Mouse (Mus musculus) forebrain, embryonic 14.5 days (tissue): ENCODE measurements around the gene Fmo3. TPM values are rescaled to one million over a fixed set of nuclear protein-coding genes. Genes with fewer than 3 reads are reported as not detected.

ENCODE experiments used
- ATAC-seq: fragments of 200-750 bp; cut with Nextera tagmentation; 2 replicates; pipeline ENCODE4 v1.8.0; 2017; ENCODE audit warnings: mild to moderate bottlenecking, moderate library complexity
- DNase-seq: peaks from one replicate; pipeline ENCODE4 v3.0.0-alpha.2; 2015; ENCODE audit warnings: low spot score
- H3K27ac ChIP-seq: fragments of 300-500 bp; sonication (generic); 2 replicates; pipeline ENCODE4 v1.5.1; 2014; ENCODE audit warnings: low read depth, mild to moderate bottlenecking, control low read depth, low read length, moderate library complexity
- H3K27me3 ChIP-seq: fragments of 300-500 bp; sonication (generic); replicated peaks from 2 replicates; pipeline ENCODE4 v1.6.1; 2014; ENCODE audit warnings: low read length, control low read depth, mixed read lengths; ENCODE audit not compliant: control insufficient read depth, insufficient read depth
- H3K36me3 ChIP-seq: fragments of 300-500 bp; sonication (generic); 2 replicates; pipeline ENCODE4 v1.6.1; 2014; ENCODE audit warnings: low read length, control low read depth; ENCODE audit not compliant: control insufficient read depth, insufficient read depth
- H3K4me1 ChIP-seq: fragments of 300-500 bp; sonication (generic); 2 replicates; pipeline ENCODE4 v1.6.1; 2014; ENCODE audit warnings: antibody characterized with exemption, low read length, control low read depth; ENCODE audit not compliant: control insufficient read depth, insufficient read depth
- H3K4me2 ChIP-seq: fragments of 300-500 bp; sonication (generic); 2 replicates; pipeline ENCODE4 v1.6.1; 2014; ENCODE audit warnings: mild to moderate bottlenecking, control low read depth, low read length
- H3K4me3 ChIP-seq: fragments of 300-500 bp; sonication (generic); 2 replicates; pipeline ENCODE4 v1.5.1; 2014; ENCODE audit warnings: low read depth, low read length, control low read depth
- H3K9ac ChIP-seq: fragments of 300-500 bp; sonication (generic); 2 replicates; pipeline ENCODE4 v1.6.1; 2014; ENCODE audit warnings: mild to moderate bottlenecking, low read length, control low read depth, moderate library complexity
- H3K9me3 ChIP-seq: fragments of 300-500 bp; sonication (generic); replicated peaks from 2 replicates; pipeline ENCODE4 v1.6.1; 2016; ENCODE audit warnings: low read length, control low read depth, mixed read lengths; ENCODE audit not compliant: control insufficient read depth
- WGBS: fragments of 180-500 bp; shearing (Covaris S2); extraction: QIAGEN DNeasy Blood & Tissue Kit; methylation state at CpG from one replicate; pipeline ENCODE4 v1.1.7; 2014; 5-methylcytosine and 5-hydroxymethylcytosine counted together
- polyA plus RNA-seq: library from polyadenylated mRNA; unstranded; fragments of >200 nt; fragmentation: Nextera tagmentation; extraction: Ambion mirVana; gene quantifications from 2 replicates; pipeline ENCODE4 v1.2.1, GENCODE M21; 2014

Fmo3 gene
- polyA plus RNA-seq, 1 experiment from 2014 or later, result not detected

GRCm38 (mm10) chr1:162957422-162957821, 26.9 kb downstream of the Fmo3 start:
- Histone ChIP-seq H3K27ac (no peak overlapping the region), H3K4me3 (no peak overlapping the region), H3K4me1 (no peaks in the 10 kb centered on the region), H3K9ac (no peak overlapping the region), H3K27me3 (no peaks in the 10 kb centered on the region), H3K9me3 (no peaks in the 10 kb centered on the region), H3K36me3 (no peaks in the 10 kb centered on the region), H3K4me2 (no peak overlapping the region)
- WGBS, result 84% methylated on average over 1 of the region's 1 CpGs
- ATAC-seq (no peak), DNase-seq (no peak)

GRCm38 (mm10) chr1:162953079-162953478, 31.2 kb downstream of the Fmo3 start:
- no peaks in the 10 kb centered on the region for H3K4me1 ChIP-seq
- no peaks in the 10 kb centered on the region for H3K9me3 ChIP-seq
- no peak overlapping the region for H3K27ac ChIP-seq
- WGBS, result 66% methylated on average over 2 of the region's 2 CpGs
- no peak for ATAC-seq
- H3K36me3 ChIP-seq, result no peaks in the 10 kb centered on the region
- no peak overlapping the region for H3K4me2 ChIP-seq
- H3K27me3 ChIP-seq, result no peaks in the 10 kb centered on the region
- no peak overlapping the region for H3K4me3 ChIP-seq
- DNase-seq, result no peak
- H3K9ac ChIP-seq, result no peak overlapping the region

DNA sequence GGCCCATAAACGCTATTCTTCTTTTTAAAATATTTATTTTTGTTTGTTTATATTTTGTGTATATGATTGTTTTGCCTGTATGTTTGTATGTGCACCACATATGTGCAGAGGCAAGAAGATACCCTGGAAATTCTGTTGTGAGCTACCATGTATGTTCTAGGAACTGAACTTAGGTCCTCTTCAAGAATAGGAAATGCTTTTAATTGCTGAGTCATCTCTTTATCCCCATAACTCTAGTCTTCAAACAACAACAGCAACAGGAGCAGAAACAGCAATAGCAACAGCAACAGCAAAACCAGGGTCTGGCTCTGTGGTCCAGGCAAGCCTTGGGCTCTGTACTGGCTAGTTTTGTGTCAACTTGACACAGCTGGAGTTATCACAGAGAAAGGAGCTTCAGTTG, 34.6 kb downstream of the Fmo3 start:
- 89% methylated on average over 1 of the region's 1 CpGs for WGBS
- no peak overlapping the region for H3K27ac ChIP-seq
- no peak overlapping the region for H3K4me2 ChIP-seq
- no peak overlapping the region for H3K4me3 ChIP-seq
- DNase-seq, result no peak
- H3K9me3 ChIP-seq, result no peaks in the 10 kb centered on the region
- no peaks in the 10 kb centered on the region for H3K36me3 ChIP-seq
- H3K27me3 ChIP-seq, result no peaks in the 10 kb centered on the region
- H3K4me1 ChIP-seq, result no peaks in the 10 kb centered on the region
- no peak for ATAC-seq
- no peak overlapping the region for H3K9ac ChIP-seq

DNA sequence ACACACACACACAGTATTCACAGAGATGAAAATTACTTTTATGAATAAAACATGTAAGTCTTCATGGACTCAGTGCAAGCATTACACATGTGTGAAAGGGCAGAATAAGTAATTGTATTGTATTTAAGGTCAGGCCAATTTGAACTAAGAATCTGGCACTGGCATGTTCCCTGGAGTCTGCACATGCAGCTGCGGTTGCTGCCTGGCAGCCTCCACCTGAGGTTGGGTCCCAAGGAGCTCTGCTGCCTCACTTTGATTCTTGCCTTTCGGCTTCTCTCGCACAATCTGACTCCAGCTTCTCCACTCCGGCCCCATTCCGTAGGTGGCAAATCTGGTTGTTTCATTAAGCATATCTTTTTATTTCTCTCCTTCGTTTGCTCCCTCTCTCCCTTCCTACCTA, 36.4 kb downstream of the Fmo3 start:
- H3K36me3 ChIP-seq, result no peaks in the 10 kb centered on the region
- WGBS, result 89% methylated on average over 6 of the region's 6 CpGs
- no peak for DNase-seq
- no peaks in the 10 kb centered on the region for H3K27me3 ChIP-seq
- no peak overlapping the region for H3K9ac ChIP-seq
- no peak overlapping the region for H3K4me2 ChIP-seq
- no peak overlapping the region for H3K27ac ChIP-seq
- no peaks in the 10 kb centered on the region for H3K9me3 ChIP-seq
- H3K4me3 ChIP-seq, result no peak overlapping the region
- no peak for ATAC-seq
- H3K4me1 ChIP-seq, result no peaks in the 10 kb centered on the region

DNA sequence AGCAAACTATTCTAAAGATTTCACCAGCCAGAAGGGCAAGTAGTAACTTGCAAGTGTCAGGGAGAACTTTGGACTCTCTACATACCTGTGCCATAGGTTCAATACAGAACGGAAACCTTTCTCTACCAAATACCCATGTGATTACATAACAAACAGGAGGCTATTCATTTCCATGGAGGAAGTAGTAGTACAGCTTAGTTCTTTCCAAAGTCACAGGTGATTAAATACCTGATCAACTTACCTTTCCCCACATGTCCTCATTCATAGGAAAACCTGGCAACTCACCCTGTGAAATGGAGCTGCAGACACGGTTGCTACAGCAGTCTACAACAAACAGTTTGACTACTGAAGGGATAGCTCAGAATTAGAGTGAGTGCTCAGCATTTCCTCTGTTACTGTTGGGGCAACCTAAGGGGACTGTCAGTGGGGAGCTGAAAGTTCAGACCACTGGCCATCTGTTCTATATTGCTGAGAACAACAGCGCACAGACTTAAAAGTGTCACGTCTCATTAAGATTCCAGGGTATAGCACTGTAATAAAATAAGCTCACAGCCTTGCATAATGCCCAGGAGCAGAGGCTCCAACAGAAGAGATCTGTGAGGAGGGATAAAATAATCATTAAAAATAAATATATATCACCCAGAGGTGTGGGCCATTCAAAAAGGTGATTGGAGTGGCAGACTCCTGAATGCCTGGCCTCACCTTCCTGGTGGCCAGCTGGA, 37.3 kb downstream of the Fmo3 start:
- no peak overlapping the region for H3K4me3 ChIP-seq
- H3K36me3 ChIP-seq, result no peaks in the 10 kb centered on the region
- H3K9me3 ChIP-seq, result no peaks in the 10 kb centered on the region
- no peak for DNase-seq
- no peaks in the 10 kb centered on the region for H3K4me1 ChIP-seq
- H3K9ac ChIP-seq, result no peak overlapping the region
- no peaks in the 10 kb centered on the region for H3K27me3 ChIP-seq
- no peak for ATAC-seq
- 75% methylated on average over 4 of the region's 4 CpGs for WGBS
- no peak overlapping the region for H3K27ac ChIP-seq
- H3K4me2 ChIP-seq, result no peak overlapping the region

DNA sequence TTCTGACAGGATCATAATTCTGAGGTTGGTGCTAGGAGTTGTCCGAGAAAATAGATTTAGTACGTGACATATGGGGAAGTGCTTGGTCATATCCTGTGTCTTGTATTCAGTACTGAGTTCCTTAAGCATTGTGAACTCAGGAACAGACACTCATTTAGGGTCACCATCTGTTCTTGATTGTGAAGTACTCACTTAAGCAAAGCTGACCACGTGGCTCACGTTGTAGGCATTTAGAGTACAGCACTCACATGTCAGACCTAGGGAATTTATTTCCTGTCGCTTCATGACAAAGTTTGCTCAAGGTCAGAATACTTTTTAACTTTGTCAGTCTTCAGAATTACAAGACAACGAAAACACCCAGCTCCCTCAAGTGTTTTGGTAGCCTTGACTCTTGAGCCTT, 40.6 kb downstream of the Fmo3 start:
- H3K4me2 ChIP-seq, result no peak overlapping the region
- H3K9ac ChIP-seq, result no peak overlapping the region
- H3K36me3 ChIP-seq, result no peaks in the 10 kb centered on the region
- no peak for ATAC-seq
- no peak overlapping the region for H3K27ac ChIP-seq
- no peaks in the 10 kb centered on the region for H3K9me3 ChIP-seq
- H3K4me1 ChIP-seq, result no peaks in the 10 kb centered on the region
- no peak for DNase-seq
- no peaks in the 10 kb centered on the region for H3K27me3 ChIP-seq
- WGBS, result 83% methylated on average over 6 of the region's 6 CpGs
- no peak overlapping the region for H3K4me3 ChIP-seq

DNA sequence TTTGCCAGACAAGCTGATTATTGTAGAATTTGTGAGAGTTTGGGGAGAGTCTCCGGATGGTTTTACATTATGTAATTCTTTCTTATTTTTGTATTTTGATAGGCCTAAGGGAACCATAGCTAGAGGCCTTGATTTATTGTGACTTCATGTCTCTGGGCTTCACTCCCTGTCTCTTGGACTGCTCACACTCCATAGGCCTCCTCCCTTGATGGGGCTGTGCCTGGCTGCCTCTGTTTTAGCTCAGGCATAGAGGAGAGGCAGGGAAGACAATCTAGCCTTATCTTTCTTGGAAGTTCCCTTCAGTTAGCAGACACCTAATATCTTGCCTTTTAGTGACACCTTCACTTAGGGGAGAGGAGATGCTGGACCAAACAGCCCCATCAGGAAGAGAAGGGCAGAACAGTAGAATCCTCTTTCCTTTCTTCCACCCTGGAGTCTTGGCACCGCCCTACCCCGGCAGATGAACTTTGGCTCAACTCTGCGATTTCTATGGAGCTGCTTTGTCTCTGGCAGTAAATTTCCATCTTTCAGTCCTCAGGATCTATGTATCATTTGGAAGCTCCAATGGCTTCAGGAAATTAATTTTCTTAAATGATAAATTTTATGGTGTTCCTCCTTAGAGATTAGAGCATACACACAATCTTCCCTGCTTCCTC, 45.5 kb downstream of the Fmo3 start:
- Histone ChIP-seq H3K4me3 (no peak overlapping the region), H3K9me3 (no peaks in the 10 kb centered on the region), H3K4me1 (no peaks in the 10 kb centered on the region)

DNA sequence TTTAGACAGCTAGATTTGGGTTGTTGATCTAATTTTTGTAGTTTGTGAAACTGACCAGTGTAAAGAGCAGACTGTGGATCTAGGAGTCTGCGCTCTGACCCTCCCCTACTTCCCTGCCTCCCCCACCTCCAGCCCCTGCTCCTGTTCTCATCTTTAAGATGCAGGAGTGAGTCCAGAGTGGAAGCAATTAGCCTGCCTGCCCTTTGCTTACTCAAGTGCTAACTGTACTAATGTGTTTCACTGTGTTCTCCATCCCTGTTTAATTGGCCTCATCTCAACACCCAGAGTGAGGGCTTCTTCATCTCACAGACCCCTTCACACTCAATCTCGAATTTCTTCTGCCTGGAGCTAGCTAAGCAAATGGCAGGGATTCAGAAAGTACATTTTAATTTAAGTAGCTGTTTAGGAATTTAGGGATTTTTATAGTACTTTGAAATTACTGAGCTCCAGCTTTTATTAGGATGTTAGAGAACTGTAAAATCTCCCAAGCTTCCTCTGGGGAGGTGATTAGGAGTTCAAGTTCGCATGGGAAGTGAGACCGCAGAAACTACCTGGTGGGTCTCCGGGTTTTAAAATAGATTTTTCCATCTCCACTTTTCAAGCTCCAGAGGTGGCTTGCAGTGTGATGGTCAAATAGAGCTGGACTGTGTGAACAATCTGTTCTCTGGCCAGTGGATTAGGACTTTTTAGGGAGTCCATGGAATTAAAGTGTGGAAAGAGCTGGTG, 46.2 kb downstream of the Fmo3 start:
- Histone ChIP-seq H3K4me1 (no peaks in the 10 kb centered on the region), H3K4me2 (no peak overlapping the region), H3K27me3 (no peaks in the 10 kb centered on the region), H3K27ac (no peak overlapping the region), H3K4me3 (no peak overlapping the region), H3K36me3 (no peaks in the 10 kb centered on the region), H3K9me3 (no peaks in the 10 kb centered on the region), H3K9ac (no peak overlapping the region)
- no peak for ATAC-seq
- 73% methylated on average over 5 of the region's 5 CpGs for WGBS
- DNase-seq, result peak; percentile 3

More for the DNA sequence above, 45.5 kb downstream of the Fmo3 start:
- Histone ChIP-seq H3K4me2 (no peak overlapping the region), H3K27me3 (no peaks in the 10 kb centered on the region), H3K36me3 (no peaks in the 10 kb centered on the region), H3K27ac (no peak overlapping the region), H3K9ac (no peak overlapping the region)
- no peak for DNase-seq
- ATAC-seq, result no peak
- 94% methylated on average over 4 of the region's 4 CpGs for WGBS

DNA sequence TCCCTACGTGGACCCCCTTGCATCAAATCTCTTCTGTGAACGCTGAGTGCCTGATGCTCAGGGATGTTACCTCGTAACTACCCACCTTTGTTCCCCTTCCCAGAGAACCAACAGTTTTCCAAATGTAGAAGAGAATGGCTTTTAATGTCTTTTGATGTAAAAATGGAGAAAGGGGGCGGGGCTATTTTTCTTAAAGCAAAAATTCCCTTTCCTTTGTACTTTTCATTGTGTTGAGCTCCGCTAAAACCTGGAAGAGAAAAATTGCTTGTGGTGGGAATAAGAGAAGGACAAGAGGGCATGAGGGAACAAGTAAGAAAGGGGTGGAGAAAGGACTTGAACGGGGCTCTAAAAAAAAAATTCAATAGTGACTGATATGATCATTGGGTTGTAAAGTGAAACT, 46.9 kb downstream of the Fmo3 start, which contains the start of gene Fmo6:
Fmo6 (minus strand) TSS at position 101 of the 400 bp plus-strand sequence.
- H3K4me3 ChIP-seq, result no peak within 1 kb of the TSS
- H3K9me3 ChIP-seq, result no peaks in the 10 kb centered on the region
- WGBS, result 81% methylated on average over 6 of the region's 6 CpGs
- H3K9ac ChIP-seq, result no peak within 1 kb of the TSS
- no peak for DNase-seq
- H3K4me2 ChIP-seq, result no peak within 1 kb of the TSS
- H3K4me1 ChIP-seq, result no peaks in the 10 kb centered on the region
- H3K36me3 ChIP-seq, result no peaks in the 10 kb centered on the region
- no peak within 1 kb of the TSS for H3K27ac ChIP-seq
- no peaks in the 10 kb centered on the region for H3K27me3 ChIP-seq
- ATAC-seq, result no peak
